Mouse (Mus musculus): Measurements from ENCODE around the gene Casp2.

Casp2 gene

DNA sequence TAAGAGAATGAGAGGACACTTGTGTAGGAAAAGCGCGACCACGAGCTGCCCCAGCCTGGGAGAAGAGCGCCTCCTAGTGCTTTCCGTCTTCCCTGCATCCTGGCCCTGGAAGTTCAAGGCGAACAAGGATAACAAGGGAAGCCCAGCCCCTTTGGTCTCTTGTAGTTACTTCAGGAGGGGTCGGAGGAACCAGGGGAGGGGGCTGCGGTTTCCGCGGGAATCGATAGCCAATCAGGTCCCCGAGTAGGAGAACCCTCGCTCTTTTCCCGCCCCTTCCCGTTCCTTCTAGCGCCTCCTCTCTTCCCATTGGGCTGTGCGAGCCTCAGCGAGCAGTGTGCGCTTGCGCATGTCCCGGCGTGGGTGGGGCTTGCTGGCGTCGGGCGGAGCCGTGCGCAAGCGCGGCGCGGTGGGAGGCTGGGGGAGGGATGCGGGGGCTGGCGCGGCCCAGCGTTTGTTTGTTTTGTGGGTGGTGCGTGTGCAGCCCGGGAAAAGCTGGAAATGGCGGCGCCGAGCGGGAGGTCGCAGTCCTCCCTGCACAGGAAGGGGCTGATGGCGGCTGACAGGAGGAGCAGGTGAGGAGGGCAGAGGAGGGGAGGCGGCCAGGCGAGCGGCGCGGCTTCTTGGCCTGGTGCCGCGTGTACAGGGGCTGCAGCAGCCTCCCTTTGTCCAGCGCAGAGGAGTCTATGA is at the start of gene Casp2:
Casp2 (plus strand) TSS at position 360 of the 687 bp plus-strand sequence.
- in situ Hi-C loops (cut with MboI; ENCODE audit: low sequenced_read_pairs), result no loop called here

- in situ Hi-C loops (cut with MboI; ENCODE audit: low sequenced_read_pairs), result no loop called here
Measured at GRCm38 (mm10) chr6:42215028-42215427, 49.8 kb upstream of the Casp2 start, which contains the start of gene Tas2r144. Gene Tas2r144, plus strand, starts transcription at chr6:42215328.

DNA sequence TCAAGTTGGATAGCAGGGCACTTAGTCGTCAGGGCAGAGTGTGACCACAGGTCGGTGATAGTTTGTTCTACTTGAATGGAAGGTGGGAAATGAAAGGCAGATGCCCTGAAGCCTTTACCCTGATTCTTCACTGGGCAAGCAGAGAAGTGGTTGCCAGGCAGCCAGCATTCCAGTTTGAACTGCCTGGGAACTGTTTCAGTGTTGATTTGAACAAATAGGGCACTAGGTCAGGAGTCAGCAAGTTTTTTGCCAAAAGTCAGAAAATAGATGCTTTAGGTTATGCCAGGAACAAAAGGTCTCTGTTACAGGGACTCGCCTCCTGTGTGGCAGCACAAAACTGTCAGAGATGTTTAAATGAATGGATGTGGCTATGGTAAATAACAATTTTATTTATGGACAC is 42.5 kb upstream of the Casp2 start:
- in situ Hi-C loops (cut with MboI; ENCODE audit: low sequenced_read_pairs), result no loop called here

DNA sequence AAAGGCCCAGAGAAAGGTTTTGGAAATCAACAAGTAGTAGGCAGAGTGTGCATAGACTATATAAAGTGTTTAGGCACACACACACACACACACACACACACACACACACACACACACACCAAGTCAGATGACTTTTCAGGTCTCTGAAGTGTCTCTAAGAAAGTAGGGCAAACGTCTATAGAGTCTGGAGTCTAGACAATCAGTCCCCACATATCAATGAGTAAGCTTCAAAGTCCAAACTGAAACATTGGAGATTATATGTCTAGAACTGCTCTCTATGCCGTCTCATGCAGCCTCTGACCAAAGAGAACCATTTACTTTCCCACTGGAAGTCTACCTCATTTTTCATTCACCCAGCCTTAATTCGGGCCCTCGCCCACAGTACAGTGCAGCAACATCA is 39.7 kb upstream of the Casp2 start:
- in situ Hi-C loops (cut with MboI; ENCODE audit: low sequenced_read_pairs), result no loop called here

GRCm38 (mm10) chr6:42227240-42228101 is 37.3 kb upstream of the Casp2 start:
- in situ Hi-C loops (cut with MboI; ENCODE audit: low sequenced_read_pairs), result no loop called here

- in situ Hi-C loops (cut with MboI; ENCODE audit: low sequenced_read_pairs), result no loop called here
Measured at GRCm38 (mm10) chr6:42229610-42230009, 35.2 kb upstream of the Casp2 start.

DNA sequence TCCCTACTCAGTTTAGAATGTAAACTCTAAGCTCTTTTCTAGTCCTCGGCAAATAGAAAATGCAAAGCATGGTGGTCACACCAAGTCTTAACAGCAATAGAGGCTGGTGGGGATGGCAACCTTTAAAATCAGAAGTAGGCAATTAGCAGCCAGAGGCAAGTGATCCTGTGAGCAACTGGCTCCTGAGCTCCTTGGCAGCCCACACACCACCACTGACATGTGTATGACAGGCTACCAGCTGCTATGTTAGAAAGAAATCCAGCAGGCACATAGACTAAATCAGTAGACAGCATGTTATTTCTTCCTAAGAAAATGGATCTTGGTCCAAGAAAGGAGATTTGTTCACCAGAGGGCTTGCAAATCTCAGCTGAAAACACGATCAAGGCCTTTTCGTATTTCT is 33.6 kb upstream of the Casp2 start:
- in situ Hi-C loops (cut with MboI; ENCODE audit: low sequenced_read_pairs), result no loop called here

DNA sequence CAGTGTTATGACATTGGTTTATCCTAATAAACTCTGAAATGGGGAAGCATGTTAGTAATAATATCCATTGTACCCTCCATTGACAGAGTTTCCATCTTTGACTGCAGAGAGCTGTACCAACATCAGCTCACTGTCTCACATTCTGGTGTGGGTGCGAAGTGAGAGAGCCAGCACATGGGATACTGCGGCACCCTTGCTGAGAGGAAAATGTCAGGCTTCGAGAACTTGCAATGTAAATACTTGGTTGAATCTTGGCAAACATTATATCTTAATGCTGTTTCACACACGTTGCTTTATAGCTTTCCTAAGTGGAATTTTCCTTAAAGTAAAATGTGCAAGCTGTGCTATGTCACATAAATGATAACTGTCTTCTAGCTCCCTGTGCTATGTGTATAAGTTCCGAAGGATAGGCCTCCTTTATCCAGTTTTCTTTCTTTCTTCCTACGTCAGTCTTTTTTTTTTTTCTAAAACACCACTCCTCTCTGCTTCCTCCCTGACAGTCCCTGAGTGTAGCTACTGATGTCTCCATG is 27.4 kb upstream of the Casp2 start:
- in situ Hi-C loops (cut with MboI; ENCODE audit: low sequenced_read_pairs), result no loop called here

DNA sequence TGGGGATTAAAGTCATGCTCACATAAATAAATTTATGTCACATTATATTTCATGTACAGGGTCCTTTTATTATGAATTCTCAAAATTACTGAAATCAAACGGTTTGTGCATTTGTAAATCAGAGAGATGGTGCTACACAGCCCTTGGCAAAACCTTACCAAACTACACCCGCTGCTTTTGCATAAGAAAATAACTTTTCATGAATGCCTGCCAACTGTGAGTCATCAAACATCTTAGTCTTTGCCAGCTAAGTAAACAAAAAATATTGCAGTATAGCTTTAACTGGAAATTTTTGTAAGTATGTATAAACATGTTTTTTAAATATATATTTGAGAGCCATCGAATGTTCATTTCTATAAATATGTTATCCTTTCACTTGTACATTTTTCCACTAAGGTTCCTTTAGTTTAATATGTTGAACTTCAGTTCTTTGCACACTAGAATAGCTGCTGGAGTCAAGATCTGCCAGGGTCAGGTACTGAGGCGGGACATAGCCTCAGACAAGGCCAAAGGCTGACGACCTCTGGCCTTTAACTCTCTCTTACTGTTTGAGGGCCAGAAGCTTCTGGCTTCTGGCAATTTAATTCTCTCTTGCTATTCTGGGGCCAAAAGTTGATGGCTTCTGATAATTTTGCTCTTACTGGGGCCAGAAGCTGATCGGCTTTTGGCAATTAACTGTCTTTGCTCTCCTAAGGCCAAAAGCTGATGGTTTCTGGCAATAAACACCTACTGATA is 23.3 kb upstream of the Casp2 start:
- in situ Hi-C loops (cut with MboI; ENCODE audit: low sequenced_read_pairs), result no loop called here

- in situ Hi-C loops (cut with MboI; ENCODE audit: low sequenced_read_pairs), result no loop called here
Measured at GRCm38 (mm10) chr6:42245711-42246353, 19.0 kb upstream of the Casp2 start, which contains the start of gene Gstk1. Gene Gstk1, plus strand, starts transcription at chr6:42245935.

DNA sequence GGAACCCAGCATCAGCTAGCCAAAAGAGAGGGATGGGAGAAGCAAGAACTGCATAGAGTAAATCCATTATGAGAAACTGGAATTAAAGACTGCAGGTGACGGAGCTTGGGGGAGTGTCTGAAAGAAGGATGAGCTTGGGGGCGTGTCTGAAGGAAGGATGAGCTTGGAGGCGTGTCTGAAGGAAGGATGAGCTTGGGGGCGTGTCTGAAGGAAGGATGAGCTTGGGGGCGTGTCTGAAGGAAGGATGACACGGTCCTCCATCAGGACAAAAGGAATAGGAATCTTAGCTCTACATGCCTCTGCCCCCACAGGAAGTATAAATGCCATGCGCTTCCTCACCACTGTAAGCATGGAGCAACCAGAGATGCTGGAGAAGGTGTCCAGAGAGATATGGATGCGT is 17.6 kb upstream of the Casp2 start:
- in situ Hi-C loops (cut with MboI; ENCODE audit: low sequenced_read_pairs), result no loop called here

GRCm38 (mm10) chr6:42247981-42248380 is 16.8 kb upstream of the Casp2 start:
- in situ Hi-C loops (cut with MboI; ENCODE audit: low sequenced_read_pairs), result no loop called here

GRCm38 (mm10) chr6:42251791-42252190 is 13.0 kb upstream of the Casp2 start:
- in situ Hi-C loops (cut with MboI; ENCODE audit: low sequenced_read_pairs), result no loop called here

DNA sequence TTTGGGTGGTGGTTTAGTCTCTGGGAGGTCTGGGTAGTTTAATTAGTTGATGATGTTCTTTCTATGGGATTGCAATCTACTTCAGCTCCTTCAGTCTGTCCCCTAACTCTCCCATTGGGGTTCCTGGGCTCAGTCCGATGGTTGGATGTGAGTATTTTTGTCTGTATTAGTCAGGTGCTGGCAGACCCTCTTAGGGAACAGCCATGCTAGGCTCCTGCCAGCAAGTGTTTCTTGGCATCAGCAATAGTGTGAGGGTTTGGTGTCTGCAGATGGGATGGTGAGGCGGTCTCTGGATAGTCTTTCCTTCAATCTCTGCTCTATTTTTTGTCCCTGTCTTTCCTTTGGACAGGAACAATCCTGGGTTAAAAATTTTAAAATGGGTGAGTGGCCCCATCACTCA is 11.7 kb upstream of the Casp2 start:
- in situ Hi-C loops (cut with MboI; ENCODE audit: low sequenced_read_pairs), result no loop called here

DNA sequence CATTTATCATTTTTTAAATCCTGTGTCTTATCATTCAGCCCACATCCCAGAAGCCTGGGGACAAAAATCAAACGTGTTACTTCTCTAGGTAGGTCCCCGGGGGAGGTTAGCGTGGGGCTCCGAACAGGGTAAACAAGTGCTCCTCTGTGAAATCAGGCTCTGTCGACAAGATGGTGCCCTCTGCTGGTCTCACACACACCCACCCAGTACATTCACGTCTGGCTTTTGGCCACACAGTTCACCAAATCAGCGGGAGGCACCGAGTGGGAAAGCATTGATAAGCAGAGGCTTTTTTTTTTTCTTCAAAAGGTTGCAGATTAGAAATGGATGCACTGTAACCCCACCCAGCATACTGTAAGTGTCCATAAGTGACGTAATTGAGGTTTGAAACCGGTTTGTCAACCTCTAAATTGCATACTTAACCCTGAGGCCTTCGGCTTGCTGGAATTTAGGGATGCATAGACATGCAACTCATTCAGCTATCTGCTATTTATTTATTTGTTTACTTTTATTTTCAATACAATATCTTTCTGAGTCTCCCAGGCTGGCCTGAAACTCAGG is 7.4 kb upstream of the Casp2 start:
- in situ Hi-C loops (cut with MboI; ENCODE audit: low sequenced_read_pairs), result no loop called here

GRCm38 (mm10) chr6:42260430-42260829 is 4.4 kb upstream of the Casp2 start:
- in situ Hi-C loops (cut with MboI; ENCODE audit: low sequenced_read_pairs), result no loop called here

DNA sequence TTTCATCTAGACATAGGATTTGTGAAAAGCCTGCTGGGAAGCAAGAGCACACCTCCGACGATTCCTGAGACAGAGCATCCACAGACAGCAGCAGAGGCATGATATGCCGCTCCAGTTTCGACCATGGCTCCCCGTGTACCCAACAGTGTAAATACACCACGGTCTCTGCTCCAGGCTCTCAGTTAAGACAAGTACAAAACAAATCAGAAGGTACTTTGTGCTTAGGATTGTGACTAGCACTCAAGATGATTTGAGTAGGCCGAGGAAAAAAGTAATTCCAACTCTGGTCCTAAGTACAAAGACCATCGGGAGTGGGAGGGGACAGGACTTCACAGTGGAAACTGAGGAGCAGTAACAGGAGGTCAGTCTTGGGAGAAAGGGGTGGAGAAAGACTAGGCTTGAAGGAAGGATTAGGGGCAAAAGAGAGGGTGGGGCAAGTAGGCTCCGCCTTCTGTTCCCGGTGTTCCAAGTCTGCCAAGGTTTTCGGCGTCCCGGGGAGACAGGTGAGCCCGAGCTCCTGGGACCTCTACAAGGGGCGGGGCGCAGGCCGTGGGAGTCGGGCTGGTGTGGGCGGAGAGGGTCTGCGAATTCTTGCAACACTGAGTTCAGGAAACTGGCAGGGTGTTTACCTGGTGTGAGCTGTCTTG is 3.1 kb upstream of the Casp2 start, which contains the start of gene Tmem139:
Tmem139 (plus strand) TSS at position 447 of the 647 bp plus-strand sequence.
- in situ Hi-C loops (cut with MboI; ENCODE audit: low sequenced_read_pairs), result no loop called here

GRCm38 (mm10) chr6:42265391-42266330 is 876 bp downstream of the Casp2 start:
- in situ Hi-C loops (cut with MboI; ENCODE audit: low sequenced_read_pairs), result no loop called here

GRCm38 (mm10) chr6:42270817-42271216 is 6.0 kb downstream of the Casp2 start:
- in situ Hi-C loops (cut with MboI; ENCODE audit: low sequenced_read_pairs), result no loop called here
